Mouse (Mus musculus) stomach, embryonic 16.5 days (tissue): ENCODE measurements around the gene C330021F23Rik. TPM values are rescaled to one million over a fixed set of nuclear protein-coding genes. Genes with fewer than 3 reads are reported as not detected.

Experiments
- ATAC-seq: fragments of 200-750 bp; cut with Nextera tagmentation; 2 replicates; pipeline ENCODE4 v1.8.0; 2017; ENCODE audit warnings: moderate number of reproducible peaks, moderate TSS enrichment; ENCODE audit not compliant: insufficient read depth, low FRiP score
- H3K27ac ChIP-seq: fragments of 300-500 bp; sonication (generic); 2 replicates; pipeline ENCODE4 v1.5.1; 2014; ENCODE audit warnings: low read length
- H3K27me3 ChIP-seq: fragments of 300-500 bp; sonication (generic); 2 replicates; pipeline ENCODE4 v1.6.1; 2014; ENCODE audit warnings: low read length, control low read depth, mixed read lengths; ENCODE audit not compliant: control insufficient read depth, insufficient read depth
- H3K36me3 ChIP-seq: fragments of 300-500 bp; sonication (generic); 2 replicates; pipeline ENCODE4 v1.6.1; 2014; ENCODE audit warnings: low read length; ENCODE audit not compliant: control insufficient read depth, insufficient read depth
- H3K4me1 ChIP-seq: fragments of 300-500 bp; sonication (generic); 2 replicates; pipeline ENCODE4 v1.6.1; 2014; ENCODE audit warnings: low read length, control low read depth, mixed read lengths; ENCODE audit not compliant: control insufficient read depth, insufficient read depth
- H3K4me2 ChIP-seq: fragments of 300-500 bp; sonication (generic); 2 replicates; pipeline ENCODE4 v1.6.1; 2014; ENCODE audit warnings: low read depth, low read length, mixed read lengths
- H3K4me3 ChIP-seq: fragments of 300-500 bp; sonication (generic); replicated peaks from 2 replicates; pipeline ENCODE4 v1.5.1; 2014; ENCODE audit warnings: mild to moderate bottlenecking, low read length
- H3K9ac ChIP-seq: fragments of 300-500 bp; sonication (generic); 2 replicates; pipeline ENCODE4 v1.6.1; 2014; ENCODE audit warnings: low read length
- H3K9me3 ChIP-seq: fragments of 300-500 bp; sonication (generic); replicated peaks from 2 replicates; pipeline ENCODE4 v1.6.1; 2016; ENCODE audit warnings: low read length, control low read depth; ENCODE audit not compliant: control insufficient read depth
- WGBS: fragments of 180-500 bp; shearing (Covaris S2); extraction: QIAGEN DNeasy Blood & Tissue Kit; methylation state at CpG from one replicate; pipeline ENCODE4 v1.1.7; 2014; 5-methylcytosine and 5-hydroxymethylcytosine counted together
- polyA plus RNA-seq: library from polyadenylated mRNA; unstranded; fragments of >200 nt; fragmentation: Nextera tagmentation; extraction: Ambion mirVana; gene quantifications from 2 replicates; pipeline ENCODE4 v1.2.1, GENCODE M21; 2015

C330021F23Rik gene
- polyA plus RNA-seq, 1 experiment from 2014 or later = 1.1 TPM

DNA sequence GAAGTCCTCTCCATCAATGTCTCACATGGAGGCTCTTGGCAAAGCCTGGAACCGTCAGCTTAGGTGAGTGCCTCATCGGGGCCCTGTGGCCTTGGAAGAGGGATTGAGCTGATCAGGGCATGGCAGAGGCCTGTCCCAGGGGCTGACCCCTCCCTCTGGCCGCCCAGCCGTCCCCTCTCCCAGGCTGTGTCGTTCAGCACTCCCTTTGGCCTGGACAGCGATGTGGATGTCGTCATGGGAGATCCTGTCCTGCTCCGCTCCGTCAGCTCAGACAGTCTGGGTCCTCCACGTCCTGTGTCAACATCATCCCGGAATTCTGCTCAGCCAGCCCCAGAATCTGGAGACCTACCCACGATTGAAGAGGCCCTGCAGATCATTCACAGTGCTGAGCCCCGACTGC, 35.6 kb downstream of the C330021F23Rik start:
- WGBS = 67% methylated on average over 13 of the region's 13 CpGs
- H3K4me2 ChIP-seq = no peak overlapping the region
- no peaks in the 10 kb centered on the region for H3K4me1 ChIP-seq
- no peaks in the 10 kb centered on the region for H3K27me3 ChIP-seq
- peaks cover 1% of the 10 kb centered on the region; the same call in 1 of the 2 replicates for H3K36me3 ChIP-seq
- H3K9me3 ChIP-seq = no peaks in the 10 kb centered on the region
- no peak overlapping the region for H3K27ac ChIP-seq
- H3K9ac ChIP-seq = no peak overlapping the region
- H3K4me3 ChIP-seq = no peak overlapping the region
- ATAC-seq = no peak

DNA sequence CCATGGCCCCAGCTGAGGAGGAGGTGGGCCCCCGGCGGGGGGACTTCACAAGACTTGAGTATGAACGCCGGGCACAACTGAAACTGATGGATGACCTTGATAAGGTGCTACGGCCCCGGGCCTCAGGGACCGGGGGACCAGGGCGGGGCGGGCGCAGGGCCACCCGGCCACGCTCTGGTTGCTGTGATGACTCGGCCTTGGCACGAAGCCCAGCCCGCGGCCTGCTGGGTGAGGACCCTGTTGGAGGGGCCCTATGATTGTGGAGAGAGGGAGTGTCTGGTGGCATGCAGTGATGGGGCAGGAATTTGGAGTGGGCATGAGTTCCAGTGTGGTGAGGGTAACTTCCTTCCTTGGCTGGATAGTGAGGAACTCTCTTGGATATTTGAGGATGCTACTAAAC, 38.8 kb downstream of the C330021F23Rik start:
- Histone ChIP-seq H3K4me3 (no peak overlapping the region), H3K4me2 (no peak overlapping the region), H3K9ac (no peak overlapping the region), H3K27ac (no peak overlapping the region), H3K36me3 (peaks cover 11% of the 10 kb centered on the region), H3K27me3 (no peaks in the 10 kb centered on the region), H3K4me1 (no peaks in the 10 kb centered on the region), H3K9me3 (no peaks in the 10 kb centered on the region)
- 66% methylated on average over 16 of the region's 16 CpGs for WGBS
- peak; percentile 38; the same call in 1 of the 2 replicates for ATAC-seq

DNA sequence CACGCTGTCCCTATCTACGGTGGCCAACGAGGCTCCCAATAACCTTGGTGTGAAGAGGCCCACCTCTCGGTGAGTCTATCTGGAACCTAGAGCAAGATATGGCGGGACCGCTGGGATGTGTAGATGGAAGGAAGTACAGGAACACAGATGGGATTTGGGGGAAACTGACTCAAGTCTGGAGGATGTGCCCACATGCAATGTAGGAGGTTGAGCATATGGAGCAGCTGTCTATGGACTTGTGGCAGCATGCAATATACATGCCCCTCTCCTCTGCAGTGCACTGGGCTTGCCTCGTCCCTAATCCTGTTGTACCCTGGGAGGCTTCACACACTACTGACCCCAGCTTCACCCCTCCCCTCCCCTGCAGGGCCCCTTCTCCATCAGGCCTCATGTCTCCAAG, 40.0 kb downstream of the C330021F23Rik start:
- H3K4me3 ChIP-seq = no peak overlapping the region
- H3K4me2 ChIP-seq = no peak overlapping the region
- H3K9me3 ChIP-seq = no peaks in the 10 kb centered on the region
- WGBS = 83% methylated on average over 6 of the region's 7 CpGs
- H3K4me1 ChIP-seq = no peaks in the 10 kb centered on the region
- no peaks in the 10 kb centered on the region for H3K27me3 ChIP-seq
- no peak overlapping the region for H3K9ac ChIP-seq
- no peak overlapping the region for H3K27ac ChIP-seq
- peaks cover 11% of the 10 kb centered on the region for H3K36me3 ChIP-seq
- ATAC-seq = no peak

DNA sequence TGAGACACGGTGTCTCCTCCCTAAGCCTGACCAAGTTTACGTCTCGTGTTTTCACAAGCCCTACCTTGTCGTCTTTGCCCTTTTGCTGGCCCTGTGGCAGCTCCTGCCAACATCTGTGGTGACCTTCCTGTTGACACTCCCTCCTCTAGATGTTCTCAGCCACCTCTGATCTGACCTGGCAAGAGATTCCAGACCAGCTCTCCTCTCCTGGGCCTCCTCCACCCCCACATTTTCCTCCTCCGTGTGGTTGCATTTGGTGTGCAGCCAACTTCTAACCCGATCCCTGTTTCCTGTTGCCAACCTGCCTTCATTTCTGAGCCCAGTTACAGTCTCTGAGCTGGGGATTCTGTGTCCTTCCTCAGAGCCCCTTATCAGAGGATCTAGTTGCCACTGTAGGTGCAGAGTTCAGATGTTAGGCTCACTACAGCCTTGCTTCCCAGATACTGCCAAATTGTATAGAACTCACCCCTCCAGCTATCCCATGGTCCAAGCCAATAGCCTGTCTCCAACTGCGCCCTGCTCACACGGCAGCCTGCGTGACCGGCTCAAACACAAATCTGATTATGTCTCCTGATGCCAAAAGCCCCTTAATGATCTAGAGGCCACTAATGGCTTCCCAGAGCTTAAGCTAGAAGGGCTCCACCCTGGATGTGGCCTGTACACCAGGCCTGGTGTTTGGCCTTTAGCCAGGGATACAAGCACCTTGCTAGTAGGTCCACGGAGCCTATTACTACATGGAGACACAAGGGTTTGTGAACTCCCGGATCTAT, 41.4 kb downstream of the C330021F23Rik start:
- peak; percentile 6; the same call in 1 of the 2 replicates for ATAC-seq
- no peak overlapping the region for H3K4me3 ChIP-seq
- peak overlapping the region; percentile 27; the same call in 1 of the 2 replicates for H3K9ac ChIP-seq
- H3K4me2 ChIP-seq = no peak overlapping the region
- 71% methylated on average over 12 of the region's 12 CpGs for WGBS
- H3K4me1 ChIP-seq = no peaks in the 10 kb centered on the region
- peaks cover 12% of the 10 kb centered on the region for H3K36me3 ChIP-seq
- H3K27ac ChIP-seq = peak overlapping the region; percentile 56
- no peaks in the 10 kb centered on the region for H3K27me3 ChIP-seq
- no peaks in the 10 kb centered on the region for H3K9me3 ChIP-seq

DNA sequence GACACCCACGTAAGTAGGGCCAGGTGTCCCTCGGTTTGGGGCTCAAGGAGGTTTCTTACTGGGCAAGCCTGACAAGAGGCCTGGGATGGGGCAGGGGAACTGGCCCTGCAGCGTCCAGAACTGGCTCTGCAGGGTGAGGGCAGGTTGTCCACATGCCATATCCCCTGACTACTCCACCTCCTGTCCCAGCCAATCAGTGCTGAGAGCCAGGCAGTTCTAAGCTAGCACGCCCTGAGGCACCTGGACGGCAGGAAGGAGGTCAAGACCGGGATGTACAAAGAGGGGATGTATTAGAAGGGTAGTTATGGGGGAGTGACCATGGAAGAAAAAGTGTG, 42.0 kb downstream of the C330021F23Rik start:
- Histone ChIP-seq H3K27ac (peak overlapping the region; percentile 56; the same call in 1 of the 2 replicates), H3K4me3 (no peak overlapping the region), H3K9me3 (no peaks in the 10 kb centered on the region), H3K36me3 (peaks cover 17% of the 10 kb centered on the region), H3K9ac (no peak overlapping the region), H3K4me2 (no peak overlapping the region), H3K4me1 (no peaks in the 10 kb centered on the region), H3K27me3 (no peaks in the 10 kb centered on the region)
- 63% methylated on average over 6 of the region's 6 CpGs for WGBS
- peak; percentile 31; the same call in 1 of the 2 replicates for ATAC-seq

DNA sequence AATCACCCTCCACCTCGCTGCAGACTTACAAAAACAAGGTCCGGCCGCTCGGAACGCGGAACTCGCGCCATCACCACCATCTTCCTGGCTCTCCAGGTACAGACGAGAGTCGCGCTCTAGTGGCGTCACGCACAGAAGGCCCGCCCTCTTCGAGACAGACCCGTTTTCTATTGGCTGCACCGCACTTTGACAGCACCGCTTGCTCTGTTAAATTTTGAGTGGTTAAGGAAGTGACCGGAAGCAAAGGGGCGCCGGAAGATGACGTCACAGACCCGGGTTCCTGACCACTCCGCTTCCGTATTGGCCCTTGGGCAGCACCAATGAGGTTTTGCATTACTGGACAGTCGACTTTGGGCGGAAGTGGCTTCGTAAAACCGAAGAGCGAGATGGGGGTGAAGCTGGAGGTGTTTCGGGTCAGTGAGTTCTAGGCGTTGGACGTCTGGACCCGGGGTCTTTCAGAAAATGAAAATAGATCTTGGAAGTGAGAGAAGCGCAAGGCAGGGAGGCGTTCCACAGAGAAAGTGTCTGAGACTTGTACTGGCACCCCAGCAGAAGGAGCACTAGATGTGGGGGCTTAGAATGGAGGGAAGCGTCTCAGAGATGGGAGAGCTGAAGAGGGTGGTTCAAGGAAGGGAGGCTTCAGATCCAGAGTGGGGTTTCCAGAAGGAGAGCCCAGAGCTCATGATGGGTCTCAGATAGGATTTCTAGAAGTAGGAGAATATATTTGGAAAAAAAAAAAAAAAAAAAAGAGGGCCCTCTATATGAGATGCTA, 53.6 kb downstream of the C330021F23Rik start, which contains the start of the genes Xab2 and Pet100:
Gene Xab2, minus strand, starts transcription at position 118 of the 772 bp plus-strand sequence.
Gene Pet100, plus strand, starts transcription at position 350 of the 772 bp plus-strand sequence.
- no peak within 1 kb of the TSS for H3K27ac ChIP-seq

DNA sequence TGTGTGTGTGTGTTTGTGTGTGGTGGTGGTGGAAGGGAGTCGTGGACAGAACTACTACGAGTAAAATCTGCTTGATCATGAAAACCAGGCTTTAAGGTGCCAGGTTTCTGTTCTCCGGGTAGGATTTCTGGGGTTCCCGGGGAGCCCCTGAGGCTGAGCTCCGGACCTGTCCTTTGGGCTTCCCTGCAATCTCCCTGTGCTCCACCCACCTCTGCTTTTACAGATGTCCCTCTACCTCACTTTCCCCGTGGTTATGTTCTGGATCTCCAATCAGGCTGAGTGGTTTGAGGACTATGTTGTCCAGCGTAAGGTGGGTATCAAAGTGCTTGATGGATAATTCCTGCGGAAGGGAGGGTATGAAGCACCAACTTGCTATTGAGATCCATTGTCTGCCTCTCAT, 54.3 kb downstream of the C330021F23Rik start:
- peak overlapping the region; percentile 95 for H3K4me3 ChIP-seq
- 65% methylated on average over 8 of the region's 8 CpGs for WGBS

More for the DNA sequence above, 53.6 kb downstream of the C330021F23Rik start, which contains the start of the genes Xab2 and Pet100:
- peak; percentile 99 for ATAC-seq
- Histone ChIP-seq H3K36me3 (peaks cover 15% of the 10 kb centered on the region; the same call in 1 of the 2 replicates), H3K4me1 (peaks cover 12% of the 10 kb centered on the region), H3K27me3 (no peaks in the 10 kb centered on the region), H3K9ac (peak within 1 kb of the TSS; percentile 85), H3K9me3 (no peaks in the 10 kb centered on the region), H3K4me3 (peak within 1 kb of the TSS; percentile 95), H3K4me2 (peak within 1 kb of the TSS; percentile 96)
- WGBS = under 1% methylated on average over 37 of the region's 37 CpGs

DNA sequence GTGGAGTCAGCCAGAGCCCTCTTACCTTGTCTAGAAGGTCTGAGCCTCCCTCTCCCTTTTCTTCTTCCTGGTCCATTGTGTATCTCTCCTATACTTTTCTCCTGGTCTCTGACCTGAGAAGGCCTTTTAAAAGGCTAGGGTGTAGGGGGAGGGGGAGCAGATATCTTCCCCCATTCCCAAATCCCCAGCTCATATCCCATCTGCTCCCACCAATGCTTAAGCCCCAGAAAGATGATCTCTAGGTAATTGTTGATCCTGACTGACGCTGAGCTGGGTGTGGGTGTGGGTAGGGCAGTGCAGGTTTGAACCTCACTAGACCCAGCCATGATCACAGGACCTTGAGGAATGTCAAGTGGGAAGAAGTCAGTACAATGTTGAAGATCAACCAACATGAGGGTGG, 57.7 kb downstream of the C330021F23Rik start, which contains the start of gene Pcp2:
Gene Pcp2, minus strand, starts transcription at position 101 of the 400 bp plus-strand sequence.
- no peak within 1 kb of the TSS for H3K9ac ChIP-seq
- 45% methylated on average over 1 of the region's 1 CpGs for WGBS
- no peaks in the 10 kb centered on the region for H3K27me3 ChIP-seq
- no peaks in the 10 kb centered on the region for H3K36me3 ChIP-seq
- H3K9me3 ChIP-seq = no peaks in the 10 kb centered on the region
- no peak within 1 kb of the TSS for H3K4me2 ChIP-seq
- H3K27ac ChIP-seq = no peak within 1 kb of the TSS
- H3K4me1 ChIP-seq = peaks cover 6% of the 10 kb centered on the region
- no peak within 1 kb of the TSS for H3K4me3 ChIP-seq
- ATAC-seq = no peak

More for the DNA sequence above, 54.3 kb downstream of the C330021F23Rik start:
- Histone ChIP-seq H3K27ac (no peak overlapping the region), H3K4me2 (peak overlapping the region; percentile 88), H3K36me3 (peaks cover 11% of the 10 kb centered on the region; the same call in 1 of the 2 replicates), H3K9me3 (no peaks in the 10 kb centered on the region), H3K4me1 (peaks cover 12% of the 10 kb centered on the region), H3K9ac (peak overlapping the region; percentile 81; the same call in 1 of the 2 replicates), H3K27me3 (no peaks in the 10 kb centered on the region)
- no peak for ATAC-seq

DNA sequence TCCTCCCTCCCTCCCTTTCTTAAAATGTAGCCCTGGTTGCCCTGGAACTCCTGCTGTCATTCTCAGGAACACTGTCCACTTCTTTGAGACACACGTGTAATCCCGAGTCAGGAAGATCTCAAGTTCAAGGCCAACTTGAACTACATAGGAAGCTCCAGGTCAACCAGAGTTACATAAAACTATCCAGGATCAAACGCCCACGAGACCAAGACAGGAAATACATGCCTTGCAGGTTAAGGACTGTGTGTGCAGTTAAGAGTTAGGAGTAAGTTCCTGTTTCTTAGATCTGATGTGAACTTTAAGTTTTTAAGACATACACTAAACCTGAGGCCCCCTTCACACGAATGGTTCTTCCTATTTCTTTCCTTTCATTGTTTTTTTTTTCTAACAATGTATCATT, 59.2 kb downstream of the C330021F23Rik start:
- Histone ChIP-seq H3K36me3 (no peaks in the 10 kb centered on the region), H3K9ac (no peak overlapping the region), H3K9me3 (no peaks in the 10 kb centered on the region), H3K4me3 (no peak overlapping the region), H3K27ac (no peak overlapping the region), H3K27me3 (no peaks in the 10 kb centered on the region), H3K4me1 (peaks cover 4% of the 10 kb centered on the region; the same call in 1 of the 2 replicates), H3K4me2 (no peak overlapping the region)
- WGBS = 51% methylated on average over 5 of the region's 5 CpGs
- no peak for ATAC-seq
